Mouse (Mus musculus) cerebellum, adult 9-10 months (tissue): Measurements from ENCODE around the gene Rpgrip1.

ENCODE experiments used
- DNase-seq: peaks from one replicate; pipeline ENCODE4 v3.0.0; 2022

Gene Rpgrip1

DNA sequence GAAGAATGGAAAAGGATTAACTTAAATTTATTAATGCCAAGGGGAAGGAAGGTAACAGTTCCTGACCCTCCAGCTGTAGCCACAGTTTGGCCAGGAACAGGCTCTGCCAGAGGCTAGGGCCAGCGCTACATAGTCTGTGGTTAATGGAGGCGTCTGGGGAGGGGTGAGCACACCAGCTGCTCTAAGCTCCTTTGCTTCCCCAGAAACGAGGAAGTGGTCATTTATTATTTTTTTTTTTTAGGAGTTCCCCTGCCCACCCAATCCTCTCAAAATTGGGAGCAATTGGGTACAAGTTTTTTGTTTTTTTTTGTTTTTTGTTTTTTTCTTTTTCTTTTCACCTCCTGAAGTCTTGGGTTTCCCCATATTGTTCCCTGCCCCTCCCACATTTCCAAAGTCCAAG lies 87.6 kb downstream of the Rpgrip1 start:
- DNase-seq: peak; percentile 20

DNA sequence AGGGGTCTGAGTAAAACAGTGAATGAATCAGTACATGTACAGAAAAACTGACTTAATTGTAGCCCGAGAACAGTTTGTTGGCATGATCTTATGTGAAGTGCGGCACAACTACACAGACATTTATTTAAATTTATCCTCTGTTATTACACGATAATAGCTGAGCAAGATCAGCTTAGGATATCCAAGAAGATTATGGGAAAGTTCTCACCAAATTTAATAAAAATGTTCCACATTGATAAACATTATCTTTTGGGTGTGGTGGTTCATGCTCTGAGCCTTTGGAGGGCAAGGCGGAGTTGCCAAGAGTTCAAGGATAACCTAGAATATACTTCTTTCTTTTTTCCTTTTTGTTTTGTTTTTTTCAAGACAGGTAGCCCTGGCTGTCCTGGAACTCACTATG lies 88.9 kb downstream of the Rpgrip1 start:
- DNase-seq: no peak
